Mouse (Mus musculus): ENCODE measurements at regions not wholly inside any gene's neighbourhood (a gene's known extent, or its start where the extent isn't known, plus 50 kb on each side); places are given as distances from the start of the nearest gene placed in this dataset.

DNA sequence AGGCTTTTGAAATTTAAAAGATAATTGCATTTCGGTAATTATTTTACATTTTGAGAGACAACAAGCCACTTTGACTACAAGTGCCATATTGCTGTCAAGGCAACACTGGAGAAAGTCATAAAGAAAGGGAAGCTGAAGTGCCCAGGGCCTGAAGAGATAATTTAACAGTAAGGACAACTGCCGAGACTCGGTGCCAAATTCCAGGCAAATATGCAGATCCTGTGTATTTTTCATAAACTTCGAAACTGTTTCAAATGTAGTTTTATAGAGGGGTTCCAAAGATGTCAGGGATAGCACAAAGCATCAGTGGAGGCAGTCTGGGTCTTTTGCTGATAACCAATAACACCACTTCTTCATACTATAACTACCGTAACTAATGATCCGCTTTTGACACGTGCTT, 54.7 kb upstream of the Cpne8 start:
- Histone ChIP-seq H3K9ac (ENCODE audit: low read length) (no peak overlapping the region), H3K27me3 (ENCODE audit: control insufficient read depth, insufficient read depth, low read length) (no peaks in the 10 kb centered on the region), H3K36me3 (ENCODE audit: control insufficient read depth, insufficient read depth, low read length) (no peaks in the 10 kb centered on the region), H3K4me1 (replicated peaks; ENCODE audit: control insufficient read depth, insufficient read depth, low read length) (no peaks in the 10 kb centered on the region), H3K4me2 (ENCODE audit: low read depth, low read length, severe bottlenecking) (no peak overlapping the region), H3K27ac (ENCODE audit: low read depth, low read length) (no peak overlapping the region), H3K4me3 (ENCODE audit: low read depth, low read length) (no peak overlapping the region), H3K9me3 (ENCODE audit: control insufficient read depth, low read length) (no peaks in the 10 kb centered on the region)
- DNase-seq (ENCODE audit: low spot score) (no peak), ATAC-seq (replicated peaks; ENCODE audit: low FRiP score) (no peak)
- WGBS, result 88% methylated on average over 7 of the region's 7 CpGs
